Mouse (Mus musculus): Measurements from ENCODE around the gene Prl3b1. TPM values are rescaled to one million over a fixed set of nuclear protein-coding genes. Genes with fewer than 3 reads are reported as not detected.

Prl3b1 gene
- not detected in 2 replicates for polyA plus RNA-seq (2012)

- H3K36me3 ChIP-seq (ENCODE audit: control insufficient read depth): no peaks in the 10 kb centered on the region
- H3K4me1 ChIP-seq (ENCODE audit: control insufficient read depth): no peaks in the 10 kb centered on the region
- no peak for TF ChIP-seq TAL1 (IDR thresholded peaks at IDR 0.05; ENCODE audit: low read length)
- no peak for TF ChIP-seq GATA1 (IDR thresholded peaks at IDR 0.05; ENCODE audit: low read length)
- no peak within 1 kb of the TSS for H3K4me3 ChIP-seq (replicated peaks)
- no peaks in the 10 kb centered on the region for H3K9me3 ChIP-seq (ENCODE audit: control insufficient read depth, low read length)
- H3K27me3 ChIP-seq (ENCODE audit: control insufficient read depth): no peaks in the 10 kb centered on the region
Measured at GRCm38 (mm10) chr13:27241547-27241946, at the start of gene Prl3b1. TSS of gene Prl3b1 (plus strand) at chr13:27241847.

GRCm38 (mm10) chr13:27196359-27196758, 45.3 kb upstream of the Prl3b1 start, which contains the start of gene Prl3c1:
TSS of gene Prl3c1 (plus strand) at chr13:27196659.
- H3K4me1 ChIP-seq (ENCODE audit: control insufficient read depth): no peaks in the 10 kb centered on the region

GRCm38 (mm10) chr13:27259136-27259535, 17.5 kb downstream of the Prl3b1 start, which contains the start of gene Prl3a1:
TSS of gene Prl3a1 (plus strand) at chr13:27259436.
- H3K4me3 ChIP-seq (replicated peaks): no peak within 1 kb of the TSS
- TF ChIP-seq GATA1 (IDR thresholded peaks at IDR 0.05; ENCODE audit: low read length): no peak
- TF ChIP-seq TAL1 (IDR thresholded peaks at IDR 0.05; ENCODE audit: low read length): no peak

More at GRCm38 (mm10) chr13:27196359-27196758, 45.3 kb upstream of the Prl3b1 start, which contains the start of gene Prl3c1:
- Histone ChIP-seq H3K27me3 (ENCODE audit: control insufficient read depth) (no peaks in the 10 kb centered on the region), H3K9me3 (ENCODE audit: control insufficient read depth, low read length) (peaks cover 3% of the 10 kb centered on the region; the same call in 1 of the 2 replicates), H3K4me3 (replicated peaks) (no peak within 1 kb of the TSS), H3K36me3 (ENCODE audit: control insufficient read depth) (no peaks in the 10 kb centered on the region)
- TF ChIP-seq GATA1 (IDR thresholded peaks at IDR 0.05; ENCODE audit: low read length) (no peak), TAL1 (IDR thresholded peaks at IDR 0.05; ENCODE audit: low read length) (no peak)

More at GRCm38 (mm10) chr13:27259136-27259535, 17.5 kb downstream of the Prl3b1 start, which contains the start of gene Prl3a1:
- peaks cover 3% of the 10 kb centered on the region; the same call in 1 of the 2 replicates for H3K9me3 ChIP-seq (ENCODE audit: control insufficient read depth, low read length)
- no peaks in the 10 kb centered on the region for H3K27me3 ChIP-seq (ENCODE audit: control insufficient read depth)
- H3K4me1 ChIP-seq (ENCODE audit: control insufficient read depth): no peaks in the 10 kb centered on the region
- H3K36me3 ChIP-seq (ENCODE audit: control insufficient read depth): no peaks in the 10 kb centered on the region

Other genes starting within 250 kb of the Prl3b1 start
- not detected in 2 replicates for gene Prl, start 184.3 kb upstream of the Prl3b1 start, polyA plus RNA-seq (2012)
- not detected in 2 replicates for gene Prl3d1, start 147.7 kb upstream of the Prl3b1 start, polyA plus RNA-seq (2012)
- not detected in 2 replicates for gene Prl3d2, start 120.1 kb upstream of the Prl3b1 start, polyA plus RNA-seq (2012)
- not detected in 2 replicates for gene Prl3d3, start 85.1 kb upstream of the Prl3b1 start, polyA plus RNA-seq (2012)
- not detected in 2 replicates for gene Prl3c1, start 45.2 kb upstream of the Prl3b1 start, polyA plus RNA-seq (2012)
- not detected in 2 replicates for gene Prl3a1, start 17.6 kb downstream of the Prl3b1 start, polyA plus RNA-seq (2012)
- gene Prl6a1, start 70.8 kb downstream of the Prl3b1 start, polyA plus RNA-seq (2012): not detected in 2 replicates
- gene Prl8a2, start 103.8 kb downstream of the Prl3b1 start, polyA plus RNA-seq (2012): not detected in 2 replicates
- not detected in 2 replicates for gene Prl2b1, start 149.0 kb downstream of the Prl3b1 start, polyA plus RNA-seq (2012)
- gene Prl8a6, start 196.8 kb downstream of the Prl3b1 start, polyA plus RNA-seq (2012): not detected in 2 replicates

Measured in erythroblast, embryonic 14.5 days (primary cell).